Mouse (Mus musculus) liver, embryonic 13.5 days (tissue): ENCODE measurements around the gene Otog. TPM values are rescaled to one million over a fixed set of nuclear protein-coding genes. Genes with fewer than 3 reads are reported as not detected.

Experiments used
- ATAC-seq: fragments of 200-750 bp; cut with Nextera tagmentation; 2 replicates; pipeline ENCODE4 v1.8.0; 2017; ENCODE audit warnings: low read depth, mild to moderate bottlenecking, moderate number of reproducible peaks, moderate library complexity
- DNase-seq: peaks from one replicate; pipeline ENCODE4 v3.0.0; 2022
- H3K27ac ChIP-seq: fragments of 300-500 bp; sonication (generic); 2 replicates; pipeline ENCODE4 v1.5.1; 2015; ENCODE audit warnings: moderate library complexity, mild to moderate bottlenecking, inconsistent platforms
- H3K27me3 ChIP-seq: fragments of 300-500 bp; sonication (generic); 2 replicates; pipeline ENCODE4 v1.6.1; 2015; ENCODE audit warnings: mild to moderate bottlenecking, inconsistent platforms
- H3K36me3 ChIP-seq: fragments of 300-500 bp; sonication (generic); 2 replicates; pipeline ENCODE4 v1.6.1; 2015; ENCODE audit warnings: mild to moderate bottlenecking, inconsistent platforms
- H3K4me1 ChIP-seq: fragments of 300-500 bp; sonication (generic); replicated peaks from 2 replicates; pipeline ENCODE4 v1.6.1; 2015; ENCODE audit warnings: inconsistent platforms
- H3K4me2 ChIP-seq: fragments of 300-500 bp; sonication (generic); 2 replicates; pipeline ENCODE4 v1.6.1; 2015; ENCODE audit warnings: inconsistent platforms, mild to moderate bottlenecking, moderate library complexity
- H3K4me3 ChIP-seq: fragments of 300-500 bp; sonication (generic); replicated peaks from 2 replicates; pipeline ENCODE4 v1.5.1; 2015; ENCODE audit warnings: mild to moderate bottlenecking, inconsistent platforms
- H3K9ac ChIP-seq: fragments of 300-500 bp; sonication (generic); 2 replicates; pipeline ENCODE4 v1.6.1; 2015; ENCODE audit warnings: mild to moderate bottlenecking, inconsistent platforms
- H3K9me3 ChIP-seq: fragments of 300-500 bp; sonication (generic); replicated peaks from 2 replicates; pipeline ENCODE4 v1.6.1; 2016; ENCODE audit warnings: inconsistent platforms
- WGBS: fragments of 180-500 bp; shearing (Covaris S2); methylation state at CpG from one replicate; pipeline ENCODE4 v1.1.7; 2015; ENCODE audit not compliant: insufficient replicate concordance; 5-methylcytosine and 5-hydroxymethylcytosine counted together
- polyA plus RNA-seq: library from polyadenylated mRNA; unstranded; fragments of >200 nt; fragmentation: Nextera tagmentation; extraction: Ambion mirVana; gene quantifications from 2 replicates; pipeline ENCODE4 v1.2.1, GENCODE M21; 2015

The Otog gene
- polyA plus RNA-seq, 1 experiment from 2014 or later, result not detected

GRCm38 (mm10) chr7:46321242-46321641, 80.5 kb downstream of the Otog start:
- DNase-seq (no peak), ATAC-seq (no peak)
- H3K27me3 ChIP-seq, result no peaks in the 10 kb centered on the region
- H3K27ac ChIP-seq, result no peak overlapping the region
- no peak overlapping the region for H3K9ac ChIP-seq
- no peaks in the 10 kb centered on the region for H3K4me1 ChIP-seq
- H3K9me3 ChIP-seq, result 0 out of 2 replicates have a peak, but pooled peaks cover 3% of the 10 kb centered on the region
- no peaks in the 10 kb centered on the region for H3K36me3 ChIP-seq
- no peak overlapping the region for H3K4me3 ChIP-seq
- WGBS, result 55% methylated on average over 3 of the region's 3 CpGs
- H3K4me2 ChIP-seq, result no peak overlapping the region

- no peaks in the 10 kb centered on the region for H3K27me3 ChIP-seq
- H3K36me3 ChIP-seq, result no peaks in the 10 kb centered on the region
- H3K4me3 ChIP-seq, result no peak overlapping the region
- no peak overlapping the region for H3K27ac ChIP-seq
- no peak overlapping the region for H3K4me2 ChIP-seq
- H3K4me1 ChIP-seq, result no peaks in the 10 kb centered on the region
- WGBS, result 42% methylated on average over 4 of the region's 4 CpGs
- DNase-seq, result no peak
- no peaks in the 10 kb centered on the region for H3K9me3 ChIP-seq
- no peak overlapping the region for H3K9ac ChIP-seq
- no peak for ATAC-seq
Measured at GRCm38 (mm10) chr7:46327896-46328295, 87.1 kb downstream of the Otog start.

GRCm38 (mm10) chr7:46337397-46337796, 96.6 kb downstream of the Otog start:
- Histone ChIP-seq H3K4me1 (no peaks in the 10 kb centered on the region), H3K36me3 (no peaks in the 10 kb centered on the region), H3K27me3 (no peaks in the 10 kb centered on the region), H3K4me3 (no peak overlapping the region), H3K27ac (no peak overlapping the region), H3K9ac (no peak overlapping the region), H3K9me3 (no peaks in the 10 kb centered on the region), H3K4me2 (no peak overlapping the region)
- DNase-seq, result no peak
- 80% methylated on average over 9 of the region's 9 CpGs for WGBS
- no peak for ATAC-seq

GRCm38 (mm10) chr7:46339818-46340217, 99.0 kb downstream of the Otog start:
- DNase-seq, result no peak
- 39% methylated on average over 3 of the region's 3 CpGs for WGBS
- Histone ChIP-seq H3K9ac (no peak overlapping the region), H3K4me2 (no peak overlapping the region), H3K27me3 (no peaks in the 10 kb centered on the region), H3K36me3 (no peaks in the 10 kb centered on the region), H3K27ac (no peak overlapping the region), H3K4me1 (no peaks in the 10 kb centered on the region), H3K4me3 (no peak overlapping the region), H3K9me3 (no peaks in the 10 kb centered on the region)
- ATAC-seq, result no peak

- Histone ChIP-seq H3K9ac (no peak overlapping the region), H3K27me3 (no peaks in the 10 kb centered on the region), H3K9me3 (no peaks in the 10 kb centered on the region), H3K4me3 (no peak overlapping the region), H3K4me2 (no peak overlapping the region), H3K4me1 (no peaks in the 10 kb centered on the region), H3K36me3 (no peaks in the 10 kb centered on the region), H3K27ac (no peak overlapping the region)
- no peak for ATAC-seq
- WGBS, result 65% methylated on average over 5 of the region's 5 CpGs
- DNase-seq, result no peak
Measured at GRCm38 (mm10) chr7:46340295-46340694, 99.5 kb downstream of the Otog start.

GRCm38 (mm10) chr7:46341471-46341870, 100.7 kb downstream of the Otog start:
- no peaks in the 10 kb centered on the region for H3K27me3 ChIP-seq
- no peaks in the 10 kb centered on the region for H3K9me3 ChIP-seq
- no peak overlapping the region for H3K27ac ChIP-seq
- H3K9ac ChIP-seq, result no peak overlapping the region
- DNase-seq (no peak), ATAC-seq (no peak)
- H3K4me3 ChIP-seq, result no peak overlapping the region
- WGBS, result 64% methylated on average over 9 of the region's 9 CpGs
- no peaks in the 10 kb centered on the region for H3K4me1 ChIP-seq
- H3K4me2 ChIP-seq, result no peak overlapping the region
- no peaks in the 10 kb centered on the region for H3K36me3 ChIP-seq

- 40% methylated on average over 4 of the region's 4 CpGs for WGBS
- DNase-seq, result no peak
- Histone ChIP-seq H3K4me1 (no peaks in the 10 kb centered on the region), H3K27ac (no peak overlapping the region), H3K4me2 (no peak overlapping the region), H3K9me3 (no peaks in the 10 kb centered on the region), H3K9ac (no peak overlapping the region), H3K36me3 (no peaks in the 10 kb centered on the region), H3K27me3 (peaks cover 32% of the 10 kb centered on the region), H3K4me3 (no peak overlapping the region)
- ATAC-seq, result no peak
Measured at GRCm38 (mm10) chr7:46347692-46348091, 106.9 kb downstream of the Otog start.

GRCm38 (mm10) chr7:46348813-46349212, 108.0 kb downstream of the Otog start:
- H3K9me3 ChIP-seq, result no peaks in the 10 kb centered on the region
- H3K4me3 ChIP-seq, result no peak overlapping the region
- peaks cover 32% of the 10 kb centered on the region for H3K27me3 ChIP-seq
- no peak overlapping the region for H3K27ac ChIP-seq
- ATAC-seq (no peak), DNase-seq (no peak)
- 9% methylated on average over 36 of the region's 36 CpGs for WGBS
- no peak overlapping the region for H3K9ac ChIP-seq
- H3K36me3 ChIP-seq, result no peaks in the 10 kb centered on the region
- H3K4me1 ChIP-seq, result no peaks in the 10 kb centered on the region
- no peak overlapping the region for H3K4me2 ChIP-seq

- Histone ChIP-seq H3K36me3 (no peaks in the 10 kb centered on the region), H3K9ac (no peak overlapping the region), H3K27me3 (peaks cover 32% of the 10 kb centered on the region), H3K4me3 (no peak overlapping the region), H3K9me3 (no peaks in the 10 kb centered on the region), H3K27ac (no peak overlapping the region), H3K4me2 (no peak overlapping the region), H3K4me1 (no peaks in the 10 kb centered on the region)
- DNase-seq (no peak), ATAC-seq (no peak)
- WGBS, result 34% methylated on average over 9 of the region's 9 CpGs
Measured at GRCm38 (mm10) chr7:46350119-46350702, 109.4 kb downstream of the Otog start.

- WGBS, result 42% methylated on average over 2 of the region's 2 CpGs
- Histone ChIP-seq H3K9me3 (no peaks in the 10 kb centered on the region), H3K36me3 (no peaks in the 10 kb centered on the region), H3K27me3 (peaks cover 27% of the 10 kb centered on the region), H3K4me1 (no peaks in the 10 kb centered on the region), H3K27ac (no peak overlapping the region), H3K4me3 (no peak overlapping the region), H3K9ac (no peak overlapping the region), H3K4me2 (no peak overlapping the region)
- ATAC-seq (no peak), DNase-seq (no peak)
Measured at GRCm38 (mm10) chr7:46352748-46353147, 112.0 kb downstream of the Otog start.

- WGBS, result 48% methylated on average over 8 of the region's 8 CpGs
- Histone ChIP-seq H3K9ac (no peak overlapping the region), H3K4me2 (no peak overlapping the region), H3K4me3 (no peak overlapping the region), H3K36me3 (no peaks in the 10 kb centered on the region), H3K27me3 (peaks cover 22% of the 10 kb centered on the region), H3K27ac (no peak overlapping the region), H3K4me1 (no peaks in the 10 kb centered on the region), H3K9me3 (no peaks in the 10 kb centered on the region)
- DNase-seq, result no peak
- no peak for ATAC-seq
Measured at GRCm38 (mm10) chr7:46353216-46353615, 112.4 kb downstream of the Otog start.

GRCm38 (mm10) chr7:46353875-46354274, 113.1 kb downstream of the Otog start:
- no peak for ATAC-seq
- no peak overlapping the region for H3K9ac ChIP-seq
- WGBS, result 25% methylated on average over 4 of the region's 4 CpGs

More at GRCm38 (mm10) chr7:46353875-46354274, 113.1 kb downstream of the Otog start:
- Histone ChIP-seq H3K27ac (no peak overlapping the region), H3K4me3 (no peak overlapping the region), H3K4me2 (no peak overlapping the region), H3K4me1 (no peaks in the 10 kb centered on the region), H3K36me3 (no peaks in the 10 kb centered on the region), H3K27me3 (peaks cover 16% of the 10 kb centered on the region), H3K9me3 (no peaks in the 10 kb centered on the region)
- no peak for DNase-seq
